Mouse (Mus musculus) lung, postnatal 0 days (tissue): Measurements from ENCODE around the gene Sergef. TPM values are rescaled to one million over a fixed set of nuclear protein-coding genes. Genes with fewer than 3 reads are reported as not detected.
"Not testable (repeated sequence)": the region's sequence is repeated elsewhere in the genome, so short reads cannot be mapped to it uniquely, and the experiment has no call there.

Experiments used
- ATAC-seq: fragments of 200-750 bp; cut with Nextera tagmentation; 2 replicates; pipeline ENCODE4 v1.8.0; 2017; ENCODE audit warnings: moderate library complexity
- DNase-seq: peaks from one replicate; pipeline ENCODE4 v3.0.0-alpha.2; 2016; ENCODE audit warnings: low spot score
- H3K27ac ChIP-seq: fragments of 300-500 bp; sonication (generic); 2 replicates; pipeline ENCODE4 v1.5.1; 2014; ENCODE audit warnings: antibody characterized with exemption, mild to moderate bottlenecking, low read length, mixed read lengths
- H3K27me3 ChIP-seq: fragments of 300-500 bp; sonication (generic); replicated peaks from 2 replicates; pipeline ENCODE4 v1.6.1; 2014; ENCODE audit warnings: low read length, mixed read lengths; ENCODE audit not compliant: insufficient read depth
- H3K36me3 ChIP-seq: fragments of 300-500 bp; sonication (generic); 2 replicates; pipeline ENCODE4 v1.6.1; 2014; ENCODE audit warnings: low read length, mixed read lengths; ENCODE audit not compliant: insufficient read depth
- H3K4me1 ChIP-seq: fragments of 300-500 bp; sonication (generic); 2 replicates; pipeline ENCODE4 v1.6.1; 2014; ENCODE audit warnings: antibody characterized with exemption, low read depth, low read length, mixed read lengths; ENCODE audit not compliant: insufficient read depth
- H3K4me2 ChIP-seq: fragments of 300-500 bp; sonication (generic); replicated peaks from 2 replicates; pipeline ENCODE4 v1.6.1; 2014; ENCODE audit warnings: low read depth, mild to moderate bottlenecking, low read length, moderate library complexity, mixed read lengths
- H3K4me3 ChIP-seq: fragments of 300-500 bp; sonication (generic); 2 replicates; pipeline ENCODE4 v1.5.1; 2014; ENCODE audit warnings: low read depth, low read length
- H3K9ac ChIP-seq: fragments of 300-500 bp; sonication (generic); replicated peaks from 2 replicates; pipeline ENCODE4 v1.6.1; 2014; ENCODE audit warnings: low read depth, mild to moderate bottlenecking
- H3K9me3 ChIP-seq: fragments of 300-500 bp; sonication (generic); 2 replicates; pipeline ENCODE4 v1.6.1; 2016; ENCODE audit warnings: low read length, mixed read lengths
- CTCF ChIP-seq: IDR thresholded peaks from 2 replicates; pipeline ENCODE4 v1.5.1; 2016; ENCODE audit warnings: antibody characterized with exemption, mild to moderate bottlenecking
- EP300 ChIP-seq: IDR thresholded peaks from 2 replicates; pipeline ENCODE4 v1.6.1; 2016; ENCODE audit warnings: antibody characterized with exemption, mild to moderate bottlenecking, control low read depth
- WGBS: fragments of 180-500 bp; shearing (Covaris S2); extraction: QIAGEN DNeasy Blood & Tissue Kit; methylation state at CpG from one replicate; pipeline ENCODE4 v1.1.7; 2014; 5-methylcytosine and 5-hydroxymethylcytosine counted together
- polyA plus RNA-seq: library from polyadenylated mRNA; unstranded; fragments of >200 nt; fragmentation: Nextera tagmentation; extraction: Ambion mirVana; gene quantifications from 2 replicates; pipeline ENCODE4 v1.2.1, GENCODE M21; 2015

The Sergef gene
- polyA plus RNA-seq, 1 experiment from 2014 or later = 7.2 TPM

GRCm38 (mm10) chr7:46569509-46569908 is 70.1 kb downstream of the Sergef start:
- not testable (repeated sequence) for H3K36me3 ChIP-seq, H3K4me3 ChIP-seq, H3K4me2 ChIP-seq, H3K4me1 ChIP-seq, H3K9ac ChIP-seq, H3K9me3 ChIP-seq, H3K27ac ChIP-seq, H3K27me3 ChIP-seq
- peak; percentile 79 for TF ChIP-seq CTCF
- DNase-seq (peak; percentile 46), ATAC-seq (peak; percentile 44; the same call in 1 of the 2 replicates)
- 62% methylated on average over 9 of the region's 9 CpGs for WGBS

DNA sequence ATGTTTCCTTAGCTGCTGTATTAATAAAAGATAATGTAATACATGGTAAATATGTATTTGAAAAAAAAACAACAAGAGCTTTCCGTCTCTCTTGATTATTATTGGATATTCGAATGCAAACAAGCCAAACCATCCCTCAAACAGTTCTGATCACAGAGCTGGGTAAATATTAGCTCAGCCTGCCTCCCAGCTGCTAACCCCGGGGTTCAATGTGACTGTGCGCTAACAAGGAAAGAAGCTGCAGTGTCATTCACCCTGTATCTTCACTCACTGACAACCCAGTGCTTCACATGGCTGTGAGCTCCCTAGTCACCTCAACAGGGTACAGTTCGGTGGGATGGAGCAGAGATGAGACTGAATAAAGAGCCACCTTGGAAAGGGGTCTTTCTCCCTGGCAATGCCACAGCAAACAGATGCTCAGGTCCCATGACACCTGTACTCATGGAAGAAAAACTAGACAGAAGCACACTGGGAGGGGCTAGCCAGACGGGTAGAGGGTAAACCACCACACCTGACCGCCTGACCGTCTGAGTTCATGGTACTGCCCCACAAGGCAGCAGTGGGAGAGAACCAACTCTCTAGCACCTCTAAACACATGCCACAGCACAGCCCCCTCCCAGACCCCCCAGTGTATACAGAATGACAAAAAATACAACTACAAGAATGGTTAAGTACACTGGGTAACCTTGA is 73.1 kb downstream of the Sergef start:
- Histone ChIP-seq H3K4me2 (no peak overlapping the region), H3K4me3 (no peak overlapping the region), H3K27me3 (no peaks in the 10 kb centered on the region), H3K4me1 (no peaks in the 10 kb centered on the region), H3K9ac (no peak overlapping the region), H3K36me3 (no peaks in the 10 kb centered on the region), H3K27ac (no peak overlapping the region), H3K9me3 (no peaks in the 10 kb centered on the region)
- no peak for ATAC-seq
- WGBS = 70% methylated on average over 8 of the region's 8 CpGs
- no peak for DNase-seq
- TF ChIP-seq EP300 (no peak), CTCF (no peak)

GRCm38 (mm10) chr7:46565374-46565773 is 74.2 kb downstream of the Sergef start:
- H3K4me2 ChIP-seq = no peak overlapping the region

GRCm38 (mm10) chr7:46563801-46564200 is 75.8 kb downstream of the Sergef start:
- ATAC-seq (no peak), DNase-seq (no peak)
- H3K4me1 ChIP-seq = peaks cover 2% of the 10 kb centered on the region; the same call in 1 of the 2 replicates
- H3K9ac ChIP-seq = no peak overlapping the region
- no peaks in the 10 kb centered on the region for H3K36me3 ChIP-seq
- H3K27ac ChIP-seq = no peak overlapping the region
- no peak for TF ChIP-seq EP300
- peak; percentile 61 for TF ChIP-seq CTCF
- no peak overlapping the region for H3K4me3 ChIP-seq
- H3K4me2 ChIP-seq = no peak overlapping the region
- H3K27me3 ChIP-seq = no peaks in the 10 kb centered on the region
- H3K9me3 ChIP-seq = no peaks in the 10 kb centered on the region

More at GRCm38 (mm10) chr7:46565374-46565773, 74.2 kb downstream of the Sergef start:
- no peak for DNase-seq
- no peaks in the 10 kb centered on the region for H3K36me3 ChIP-seq
- H3K4me3 ChIP-seq = no peak overlapping the region
- no peaks in the 10 kb centered on the region for H3K9me3 ChIP-seq
- no peak for ATAC-seq
- no peak overlapping the region for H3K9ac ChIP-seq
- H3K27ac ChIP-seq = no peak overlapping the region
- no peaks in the 10 kb centered on the region for H3K27me3 ChIP-seq
- 96% methylated on average over 7 of the region's 7 CpGs for WGBS
- TF ChIP-seq EP300 (no peak), CTCF (no peak)
- no peaks in the 10 kb centered on the region for H3K4me1 ChIP-seq

GRCm38 (mm10) chr7:46560061-46560460 is 79.5 kb downstream of the Sergef start:
- ATAC-seq (no peak), DNase-seq (no peak)
- 79% methylated on average over 2 of the region's 2 CpGs for WGBS
- H3K27me3 ChIP-seq = no peaks in the 10 kb centered on the region
- peaks cover 6% of the 10 kb centered on the region; the same call in 1 of the 2 replicates for H3K4me1 ChIP-seq
- no peak overlapping the region for H3K4me3 ChIP-seq
- no peak overlapping the region for H3K4me2 ChIP-seq
- H3K36me3 ChIP-seq = no peaks in the 10 kb centered on the region
- TF ChIP-seq EP300 = no peak
- TF ChIP-seq CTCF = no peak
- H3K9ac ChIP-seq = no peak overlapping the region
- no peaks in the 10 kb centered on the region for H3K9me3 ChIP-seq
- H3K27ac ChIP-seq = no peak overlapping the region

- Histone ChIP-seq H3K4me3 (no peak overlapping the region), H3K9me3 (no peaks in the 10 kb centered on the region), H3K27ac (no peak overlapping the region), H3K4me1 (peaks cover 6% of the 10 kb centered on the region; the same call in 1 of the 2 replicates), H3K36me3 (no peaks in the 10 kb centered on the region), H3K9ac (no peak overlapping the region), H3K27me3 (no peaks in the 10 kb centered on the region), H3K4me2 (no peak overlapping the region)
- DNase-seq (peak; percentile 68), ATAC-seq (peak; percentile 60)
- WGBS = 51% methylated on average over 6 of the region's 6 CpGs
- no peak for TF ChIP-seq CTCF
- no peak for TF ChIP-seq EP300
Observed at GRCm38 (mm10) chr7:46559643-46560042, 80.0 kb downstream of the Sergef start.

DNA sequence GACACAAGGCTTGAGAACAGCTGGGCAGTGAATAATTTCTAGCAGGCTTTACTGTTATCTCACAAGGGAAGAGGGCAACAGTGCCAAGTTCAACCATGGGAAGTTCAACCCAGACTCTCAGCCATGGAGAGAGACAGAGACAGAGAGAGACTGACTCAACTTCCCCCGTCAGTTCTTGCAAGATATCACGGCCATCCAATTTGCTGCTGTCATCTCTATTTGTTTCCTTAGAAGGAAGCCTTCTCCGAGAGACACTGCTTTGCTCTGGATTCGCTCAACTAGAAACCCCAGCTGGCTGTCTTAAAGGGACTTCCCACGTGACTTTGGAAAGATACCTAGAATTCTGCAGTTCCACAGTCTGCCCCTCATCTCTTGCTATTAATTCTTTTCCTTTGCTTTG is 80.6 kb downstream of the Sergef start:
- no peak for DNase-seq
- Histone ChIP-seq H3K4me1 (peaks cover 8% of the 10 kb centered on the region; the same call in 1 of the 2 replicates), H3K36me3 (no peaks in the 10 kb centered on the region), H3K27ac (no peak overlapping the region), H3K27me3 (no peaks in the 10 kb centered on the region), H3K9me3 (no peaks in the 10 kb centered on the region), H3K9ac (no peak overlapping the region), H3K4me2 (no peak overlapping the region), H3K4me3 (no peak overlapping the region)
- no peak for ATAC-seq
- TF ChIP-seq EP300 (no peak), CTCF (no peak)
- WGBS = 75% methylated on average over 5 of the region's 5 CpGs
